Mouse (Mus musculus): ENCODE measurements around the gene Rnf182. TPM values are rescaled to one million over a fixed set of nuclear protein-coding genes. Genes with fewer than 3 reads are reported as not detected.

Rnf182 gene
- polyA plus RNA-seq, 1 experiment from 2014 or later, result 37.3 TPM

DNA sequence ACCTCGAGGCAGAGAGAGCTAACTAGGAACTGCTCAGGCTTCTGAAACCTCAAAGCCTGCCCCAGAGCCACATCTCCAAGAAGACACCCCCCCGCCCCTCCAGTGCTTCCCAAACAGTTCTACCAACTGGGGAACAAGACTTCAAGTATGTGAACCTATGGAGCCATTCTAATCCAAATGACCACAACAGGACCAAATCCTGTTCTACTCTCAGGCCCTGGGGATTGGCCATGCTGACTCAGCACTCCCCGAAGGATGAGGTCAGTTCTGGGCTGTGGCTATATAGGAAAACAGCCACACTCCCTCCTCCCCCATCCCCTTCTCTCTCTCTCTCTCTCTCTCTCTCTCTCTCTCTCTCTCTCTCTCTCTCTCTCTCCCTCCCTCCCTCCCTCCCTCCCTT, 28.5 kb upstream of the Rnf182 start:
- Histone ChIP-seq H3K27me3 (no peaks in the 10 kb centered on the region), H3K9me3 (no peaks in the 10 kb centered on the region), H3K36me3 (no peaks in the 10 kb centered on the region), H3K4me2 (no peak overlapping the region), H3K4me3 (no peak overlapping the region), H3K27ac (replicated peaks) (no peak overlapping the region), H3K4me1 (replicated peaks) (no peaks in the 10 kb centered on the region), H3K9ac (no peak overlapping the region)
- ATAC-seq (ENCODE audit: low FRiP score, low read depth), result no peak
- WGBS, result 89% methylated on average over 3 of the region's 3 CpGs

DNA sequence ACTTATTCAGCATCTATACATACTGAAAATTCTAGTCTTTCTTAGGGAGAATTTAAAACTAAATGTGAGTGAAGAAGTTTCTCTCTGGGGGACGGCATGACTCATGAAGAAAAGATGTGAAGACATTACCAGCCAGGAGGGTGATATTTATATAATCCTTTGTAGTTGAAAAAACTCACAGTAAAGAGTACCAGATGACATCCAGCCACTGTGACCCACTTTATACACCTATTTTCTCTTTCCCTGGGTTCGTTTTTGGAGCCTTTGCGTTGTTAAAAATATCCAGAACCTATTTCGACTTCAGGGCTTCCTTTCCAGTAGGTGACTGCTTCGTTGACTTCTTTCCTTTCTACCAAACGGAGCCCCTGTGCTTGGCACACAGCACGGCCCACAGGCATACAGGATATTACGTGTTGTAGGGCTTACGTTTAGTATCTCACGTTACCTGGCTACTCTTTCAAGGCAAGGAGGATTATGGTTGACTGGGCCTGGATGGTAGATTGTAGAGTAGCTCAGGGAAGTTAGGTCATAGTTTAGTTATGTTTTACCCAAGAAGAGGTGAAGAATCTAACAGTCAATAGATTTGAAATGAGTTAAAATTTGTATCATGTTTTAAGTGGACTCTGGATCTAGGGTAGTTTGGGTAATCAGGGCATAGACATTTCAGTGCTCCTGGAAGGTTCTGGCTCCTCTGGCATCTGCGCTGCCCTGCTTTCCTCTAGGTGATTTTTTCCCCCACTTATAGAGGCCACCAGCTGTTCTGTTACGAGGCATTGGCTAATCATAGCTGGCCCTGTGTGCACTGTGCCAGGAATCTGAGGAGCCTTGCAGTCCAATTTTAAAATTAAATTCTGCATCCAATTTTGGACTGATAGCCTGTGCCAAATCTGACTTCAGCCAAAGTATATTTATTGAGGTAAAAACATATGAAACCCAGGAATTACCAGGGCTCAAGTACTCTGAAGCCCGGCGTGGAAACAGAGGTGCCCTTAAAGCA, 27.4 kb upstream of the Rnf182 start:
- ATAC-seq (ENCODE audit: low FRiP score, low read depth), result no peak
- Histone ChIP-seq H3K4me3 (no peak overlapping the region), H3K27me3 (no peaks in the 10 kb centered on the region), H3K4me1 (replicated peaks) (no peaks in the 10 kb centered on the region), H3K9ac (no peak overlapping the region), H3K9me3 (no peaks in the 10 kb centered on the region), H3K36me3 (no peaks in the 10 kb centered on the region), H3K27ac (replicated peaks) (no peak overlapping the region), H3K4me2 (no peak overlapping the region)
- WGBS, result 83% methylated on average over 14 of the region's 14 CpGs

GRCm38 (mm10) chr13:43591828-43592680, 23.5 kb upstream of the Rnf182 start:
- no peak overlapping the region for H3K9ac ChIP-seq
- H3K36me3 ChIP-seq, result no peaks in the 10 kb centered on the region
- no peak overlapping the region for H3K27ac ChIP-seq (replicated peaks)
- no peaks in the 10 kb centered on the region for H3K9me3 ChIP-seq
- no peaks in the 10 kb centered on the region for H3K27me3 ChIP-seq
- WGBS, result 58% methylated on average over 28 of the region's 28 CpGs
- ATAC-seq (ENCODE audit: low FRiP score, low read depth), result no peak
- H3K4me2 ChIP-seq, result 0 out of 2 replicates have a peak overlapping the region, but pooled peaks have one; percentile 9
- no peaks in the 10 kb centered on the region for H3K4me1 ChIP-seq (replicated peaks)
- no peak overlapping the region for H3K4me3 ChIP-seq

DNA sequence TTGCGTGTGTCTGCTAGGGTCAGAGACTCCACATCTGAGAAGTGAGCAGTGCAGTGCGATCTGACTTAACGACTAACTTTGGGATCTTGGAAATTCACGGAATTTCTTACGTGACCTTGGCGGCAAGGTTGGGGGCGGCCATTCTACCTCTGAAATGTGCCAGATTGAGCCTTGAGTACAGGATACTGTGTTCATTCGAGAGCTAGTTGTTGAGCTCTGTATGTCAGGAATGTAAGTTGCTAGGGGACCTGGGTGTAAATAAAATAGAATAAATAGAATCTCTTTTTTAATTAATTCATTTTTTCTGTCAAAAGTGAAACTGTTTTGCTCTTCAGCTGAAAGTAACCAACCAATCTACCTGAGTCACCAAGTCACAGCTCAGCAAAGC, 22.8 kb upstream of the Rnf182 start:
- no peaks in the 10 kb centered on the region for H3K27me3 ChIP-seq
- no peak overlapping the region for H3K4me3 ChIP-seq
- H3K4me2 ChIP-seq, result 0 out of 2 replicates have a peak overlapping the region, but pooled peaks have one; percentile 9
- WGBS, result 61% methylated on average over 8 of the region's 8 CpGs
- no peaks in the 10 kb centered on the region for H3K9me3 ChIP-seq
- H3K36me3 ChIP-seq, result no peaks in the 10 kb centered on the region
- H3K27ac ChIP-seq (replicated peaks), result no peak overlapping the region
- H3K9ac ChIP-seq, result no peak overlapping the region
- no peaks in the 10 kb centered on the region for H3K4me1 ChIP-seq (replicated peaks)
- no peak for ATAC-seq (ENCODE audit: low FRiP score, low read depth)

GRCm38 (mm10) chr13:43595896-43596295, 19.6 kb upstream of the Rnf182 start:
- no peaks in the 10 kb centered on the region for H3K9me3 ChIP-seq
- H3K9ac ChIP-seq, result no peak overlapping the region
- no peaks in the 10 kb centered on the region for H3K27me3 ChIP-seq
- H3K36me3 ChIP-seq, result no peaks in the 10 kb centered on the region
- WGBS, result 58% methylated on average over 4 of the region's 4 CpGs
- H3K4me2 ChIP-seq, result no peak overlapping the region
- no peak overlapping the region for H3K4me3 ChIP-seq
- H3K27ac ChIP-seq (replicated peaks), result no peak overlapping the region
- no peak for ATAC-seq (ENCODE audit: low FRiP score, low read depth)
- H3K4me1 ChIP-seq (replicated peaks), result no peaks in the 10 kb centered on the region

GRCm38 (mm10) chr13:43600967-43601366, 14.5 kb upstream of the Rnf182 start:
- Histone ChIP-seq H3K27me3 (peaks cover 2% of the 10 kb centered on the region; the same call in 1 of the 2 replicates), H3K9ac (no peak overlapping the region), H3K9me3 (no peaks in the 10 kb centered on the region), H3K27ac (replicated peaks) (no peak overlapping the region), H3K4me1 (replicated peaks) (peaks cover 4% of the 10 kb centered on the region; the same call in 1 of the 2 replicates), H3K36me3 (no peaks in the 10 kb centered on the region), H3K4me2 (no peak overlapping the region), H3K4me3 (no peak overlapping the region)
- WGBS, result 86% methylated on average over 6 of the region's 6 CpGs
- ATAC-seq (ENCODE audit: low FRiP score, low read depth), result no peak

DNA sequence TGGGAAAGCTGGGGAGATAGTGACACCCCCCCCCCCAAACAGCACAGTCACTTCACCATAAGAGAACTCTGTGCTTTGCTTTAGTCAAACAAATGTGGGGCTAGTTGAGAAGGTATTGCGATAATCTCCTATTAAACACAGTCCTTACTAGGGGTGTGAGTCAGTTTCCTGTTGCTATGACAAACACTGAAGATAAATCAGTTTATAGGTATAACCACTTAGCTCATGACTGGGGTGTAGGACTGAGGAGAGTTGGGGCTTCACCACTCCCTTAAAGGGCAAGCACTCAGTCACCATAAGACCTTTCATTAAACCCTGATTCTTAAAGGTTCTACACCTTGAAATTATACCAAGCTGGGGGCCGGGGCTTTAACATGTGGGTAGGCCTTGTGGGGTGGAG, 13.1 kb upstream of the Rnf182 start:
- H3K4me1 ChIP-seq (replicated peaks), result peaks cover 4% of the 10 kb centered on the region; the same call in 1 of the 2 replicates
- H3K36me3 ChIP-seq, result no peaks in the 10 kb centered on the region
- 96% methylated on average over 2 of the region's 2 CpGs for WGBS
- H3K4me2 ChIP-seq, result no peak overlapping the region
- no peak overlapping the region for H3K4me3 ChIP-seq
- H3K9ac ChIP-seq, result no peak overlapping the region
- no peak for ATAC-seq (ENCODE audit: low FRiP score, low read depth)
- H3K9me3 ChIP-seq, result no peaks in the 10 kb centered on the region
- H3K27ac ChIP-seq (replicated peaks), result no peak overlapping the region
- H3K27me3 ChIP-seq, result peaks cover 2% of the 10 kb centered on the region; the same call in 1 of the 2 replicates

DNA sequence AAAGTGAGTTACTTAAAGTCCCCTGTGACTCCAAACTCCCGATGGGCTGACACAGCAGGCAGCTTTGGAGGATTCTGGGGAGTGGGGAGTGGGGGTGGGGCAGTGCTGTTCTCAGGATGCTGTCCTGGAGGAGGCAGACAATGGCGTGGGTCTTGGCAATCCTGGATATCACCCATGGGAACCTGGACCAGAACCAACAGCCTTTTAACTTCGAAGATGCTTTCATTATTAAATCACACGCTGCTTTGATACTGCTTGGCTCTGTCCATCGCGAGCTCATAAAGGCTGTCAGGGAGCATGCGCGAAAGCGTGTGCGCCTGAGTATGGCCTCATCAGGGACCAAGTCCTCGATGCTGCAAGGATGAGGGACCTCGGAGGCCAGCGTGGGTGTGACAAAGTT, 12.5 kb upstream of the Rnf182 start:
- peaks cover 2% of the 10 kb centered on the region; the same call in 1 of the 2 replicates for H3K27me3 ChIP-seq
- no peak overlapping the region for H3K4me3 ChIP-seq
- no peaks in the 10 kb centered on the region for H3K36me3 ChIP-seq
- peaks cover 4% of the 10 kb centered on the region; the same call in 1 of the 2 replicates for H3K4me1 ChIP-seq (replicated peaks)
- H3K9me3 ChIP-seq, result no peaks in the 10 kb centered on the region
- WGBS, result 46% methylated on average over 13 of the region's 13 CpGs
- H3K27ac ChIP-seq (replicated peaks), result no peak overlapping the region
- H3K4me2 ChIP-seq, result peak overlapping the region; percentile 6
- H3K9ac ChIP-seq, result no peak overlapping the region
- 0 out of 2 replicates have a peak, but pooled peaks have one; percentile 56 for ATAC-seq (ENCODE audit: low FRiP score, low read depth)

- Histone ChIP-seq H3K27me3 (peaks cover 2% of the 10 kb centered on the region; the same call in 1 of the 2 replicates), H3K9me3 (no peaks in the 10 kb centered on the region), H3K36me3 (no peaks in the 10 kb centered on the region), H3K4me3 (no peak overlapping the region), H3K9ac (no peak overlapping the region), H3K4me1 (replicated peaks) (no peaks in the 10 kb centered on the region), H3K4me2 (no peak overlapping the region), H3K27ac (replicated peaks) (no peak overlapping the region)
- ATAC-seq (ENCODE audit: low FRiP score, low read depth), result no peak
- WGBS, result 71% methylated on average over 6 of the region's 6 CpGs
These were observed 6.7 kb upstream of the Rnf182 start for GRCm38 (mm10) chr13:43608854-43609253.

- no peak overlapping the region for H3K9ac ChIP-seq
- WGBS, result 86% methylated on average over 6 of the region's 6 CpGs
- H3K4me3 ChIP-seq, result no peak overlapping the region
- ATAC-seq (ENCODE audit: low FRiP score, low read depth), result no peak
- H3K27ac ChIP-seq (replicated peaks), result no peak overlapping the region
- H3K36me3 ChIP-seq, result no peaks in the 10 kb centered on the region
- peaks cover 14% of the 10 kb centered on the region for H3K4me1 ChIP-seq (replicated peaks)
- no peaks in the 10 kb centered on the region for H3K9me3 ChIP-seq
- no peaks in the 10 kb centered on the region for H3K27me3 ChIP-seq
- no peak overlapping the region for H3K4me2 ChIP-seq
These were observed 3.5 kb upstream of the Rnf182 start for GRCm38 (mm10) chr13:43612040-43612439.

- Histone ChIP-seq H3K9me3 (no peaks in the 10 kb centered on the region), H3K9ac (no peak overlapping the region), H3K4me1 (replicated peaks) (peaks cover 35% of the 10 kb centered on the region), H3K4me3 (no peak overlapping the region), H3K27ac (replicated peaks) (peak overlapping the region; percentile 76; the same call in 1 of the 2 replicates), H3K4me2 (peak overlapping the region; percentile 77), H3K27me3 (no peaks in the 10 kb centered on the region), H3K36me3 (no peaks in the 10 kb centered on the region)
- no peak for ATAC-seq (ENCODE audit: low FRiP score, low read depth)
- 41% methylated on average over 3 of the region's 3 CpGs for WGBS
These were observed 843 bp upstream of the Rnf182 start for GRCm38 (mm10) chr13:43614667-43615066.

DNA sequence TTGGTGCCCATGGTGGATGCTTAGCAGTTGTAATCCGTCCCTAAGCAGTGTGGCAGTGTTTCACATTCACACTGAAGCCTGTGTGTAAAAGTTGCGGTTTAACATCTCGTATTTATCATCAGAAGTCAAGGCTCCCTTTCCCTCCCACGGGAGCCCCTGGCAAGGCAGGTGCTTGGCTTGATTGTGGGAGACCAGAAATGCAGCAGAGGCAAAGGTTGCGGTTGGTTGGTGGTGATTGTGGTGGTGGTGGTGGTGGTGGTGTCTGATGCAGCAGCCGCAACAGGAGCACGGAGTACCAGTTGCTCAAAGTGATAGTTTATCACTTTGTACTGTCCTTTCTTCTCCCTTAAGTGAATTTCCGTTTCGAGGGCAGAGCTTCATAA, 325 bp upstream of the Rnf182 start:
- no peaks in the 10 kb centered on the region for H3K36me3 ChIP-seq
- ATAC-seq (ENCODE audit: low FRiP score, low read depth), result peak; percentile 25; the same call in 1 of the 2 replicates
- peak overlapping the region; percentile 76 for H3K27ac ChIP-seq (replicated peaks)
- peak overlapping the region; percentile 85 for H3K9ac ChIP-seq
- H3K9me3 ChIP-seq, result no peaks in the 10 kb centered on the region
- peak overlapping the region; percentile 77 for H3K4me2 ChIP-seq
- WGBS, result 16% methylated on average over 9 of the region's 9 CpGs
- peaks cover 36% of the 10 kb centered on the region for H3K4me1 ChIP-seq (replicated peaks)
- no peaks in the 10 kb centered on the region for H3K27me3 ChIP-seq
- peak overlapping the region; percentile 82 for H3K4me3 ChIP-seq
